ENCODE assay signal across 8 mouse cellular contexts in genomic region chr5:93126930-93127562, GRCm38 (mm10). TPM values are rescaled to one million over a fixed set of nuclear protein-coding genes. Genes with fewer than 3 reads are reported as not detected.
DNase-seq lines count a peak whose midpoint lies in the region; ATAC-seq and TF ChIP-seq lines count a peak whose summit lies in the region.
"Had no signal": no experiment of that assay in that cellular context is flagged by ENCODE, and none has a peak within 500 bp of the region (broad histone marks: within the 10 kb centered on the region; RNA-seq: fewer than 3 reads in every experiment).

No protein-coding gene starts in this region.

- no peaks in the 10 kb centered on the region for H3K27me3 ChIP-seq in lung, embryonic 14.5 days (ENCODE audit: insufficient read depth, low read length)
- H3K27me3 ChIP-seq in embryonic facial prominence, embryonic 15.5 days, result no peaks in the 10 kb centered on the region
- H3K27me3 ChIP-seq in intestine, embryonic 15.5 days (replicated peaks), result no peaks in the 10 kb centered on the region

- H3K4me2 ChIP-seq in lung, embryonic 14.5 days, result no peak overlapping the region
- no peak overlapping the region for H3K4me2 ChIP-seq in embryonic facial prominence, embryonic 15.5 days (replicated peaks)
- no peak overlapping the region for H3K4me2 ChIP-seq in intestine, embryonic 15.5 days (replicated peaks)

- 63% methylated on average over 4 of the region's 4 CpGs for WGBS in lung, embryonic 14.5 days
- 31% methylated on average over 4 of the region's 4 CpGs for WGBS in embryonic facial prominence, embryonic 15.5 days
- WGBS in intestine, embryonic 15.5 days, result 63% methylated on average over 4 of the region's 4 CpGs
- 22% methylated on average over 4 of the region's 4 CpGs for WGBS in olfactory bulb, adult 2 months

- H3K9me3 ChIP-seq in lung, embryonic 14.5 days (ENCODE audit: low read depth, low read length), result no peaks in the 10 kb centered on the region
- no peaks in the 10 kb centered on the region for H3K9me3 ChIP-seq in embryonic facial prominence, embryonic 15.5 days (replicated peaks)
- no peaks in the 10 kb centered on the region for H3K9me3 ChIP-seq in intestine, embryonic 15.5 days

- no peak overlapping the region for H3K4me3 ChIP-seq in lung, embryonic 14.5 days (ENCODE audit: low read depth, low read length)
- H3K4me3 ChIP-seq in embryonic facial prominence, embryonic 15.5 days (replicated peaks), result no peak overlapping the region
- no peak overlapping the region for H3K4me3 ChIP-seq in intestine, embryonic 15.5 days (replicated peaks)
- no peak overlapping the region for H3K4me3 ChIP-seq in olfactory bulb, adult 2 months (ENCODE audit: insufficient read depth, low read depth, low read length)

- no peak overlapping the region for H3K9ac ChIP-seq in lung, embryonic 14.5 days
- H3K9ac ChIP-seq in embryonic facial prominence, embryonic 15.5 days, result no peak overlapping the region
- H3K9ac ChIP-seq in intestine, embryonic 15.5 days, result no peak overlapping the region

- no peak for TF ChIP-seq CTCF in lung, embryonic 14.5 days (IDR thresholded peaks at IDR 0.05; ENCODE audit: low read depth)
- no peak for TF ChIP-seq CTCF in olfactory bulb, adult 2 months (IDR thresholded peaks at IDR 0.05; ENCODE audit: insufficient read depth, low read depth, low read length)

- TF ChIP-seq POLR2A in olfactory bulb, adult 2 months (IDR thresholded peaks at IDR 0.05; ENCODE audit: insufficient read depth, low read depth, low read length), result no peak

- peak overlapping the region; percentile 51; the same call in 1 of the 2 replicates for H3K27ac ChIP-seq in lung, embryonic 14.5 days (ENCODE audit: low read depth)
- peak overlapping the region; percentile 76 for H3K27ac ChIP-seq in embryonic facial prominence, embryonic 15.5 days (replicated peaks)
- peak overlapping the region; percentile 88; the same call in 1 of the 2 replicates for H3K27ac ChIP-seq in intestine, embryonic 15.5 days
- H3K27ac ChIP-seq in olfactory bulb, adult 2 months (ENCODE audit: insufficient read depth, low read depth, low read length), result peak overlapping the region; percentile 54

- peaks cover 51% of the 10 kb centered on the region for H3K4me1 ChIP-seq in lung, embryonic 14.5 days (ENCODE audit: insufficient read depth)
- peaks cover 78% of the 10 kb centered on the region for H3K4me1 ChIP-seq in embryonic facial prominence, embryonic 15.5 days
- peaks cover 76% of the 10 kb centered on the region for H3K4me1 ChIP-seq in intestine, embryonic 15.5 days (replicated peaks)
- H3K4me1 ChIP-seq in olfactory bulb, adult 2 months (ENCODE audit: control insufficient read depth, insufficient read depth, low read length), result peaks cover 35% of the 10 kb centered on the region

- ATAC-seq in lung, embryonic 14.5 days (ENCODE audit: insufficient read depth), result no peak
- no peak for ATAC-seq in embryonic facial prominence, embryonic 15.5 days (ENCODE audit: insufficient number of reproducible peaks, low FRiP score, low TSS enrichment, low read depth)
- no peak for ATAC-seq in intestine, embryonic 15.5 days

- DNase-seq in lung, embryonic 14.5 days, result no peak
- DNase-seq in lung, postnatal 10 days, result no peak
- no peak for DNase-seq in lung, postnatal 25 days (ENCODE audit: low spot score)
- no peak for DNase-seq in right cerebral cortex, postnatal 36 days (ENCODE audit: low spot score in 2 of 2)
- DNase-seq: lung, adult 2 months had no signal

- H3K36me3 ChIP-seq in lung, embryonic 14.5 days (ENCODE audit: insufficient read depth), result no peaks in the 10 kb centered on the region
- no peaks in the 10 kb centered on the region for H3K36me3 ChIP-seq in embryonic facial prominence, embryonic 15.5 days
- H3K36me3 ChIP-seq in intestine, embryonic 15.5 days, result no peaks in the 10 kb centered on the region

RNA-seq across cellular contexts. Expression of gene Sept11, which starts 33.8 kb away (rescaled TPM):
- polyA plus RNA-seq in lung, embryonic 14.5 days (2014; fragmentation: Nextera tagmentation; extraction: Ambion mirVana), result 184 and 186 TPM in 2 replicates
- 195 and 200 TPM in 2 replicates for polyA plus RNA-seq in embryonic facial prominence, embryonic 15.5 days (2015; fragmentation: Nextera tagmentation; extraction: Ambion mirVana)
- polyA plus RNA-seq in intestine, embryonic 15.5 days (2015; fragmentation: Nextera tagmentation; extraction: Ambion mirVana), result 138 and 157 TPM in 2 replicates
- 171 TPM in 1 of 2 replicates, not detected in the other for polyA plus RNA-seq in olfactory bulb, adult 2 months (2012; ENCODE audit: insufficient read depth, insufficient read length, low replicate concordance, missing spikeins)
